Mouse (Mus musculus): Measurements from ENCODE around the gene Atrnl1. TPM values are rescaled to one million over a fixed set of nuclear protein-coding genes. Genes with fewer than 3 reads are reported as not detected.

The Atrnl1 gene
- polyA plus RNA-seq, 1 experiment from 2014 or later = 27.9 TPM

DNA sequence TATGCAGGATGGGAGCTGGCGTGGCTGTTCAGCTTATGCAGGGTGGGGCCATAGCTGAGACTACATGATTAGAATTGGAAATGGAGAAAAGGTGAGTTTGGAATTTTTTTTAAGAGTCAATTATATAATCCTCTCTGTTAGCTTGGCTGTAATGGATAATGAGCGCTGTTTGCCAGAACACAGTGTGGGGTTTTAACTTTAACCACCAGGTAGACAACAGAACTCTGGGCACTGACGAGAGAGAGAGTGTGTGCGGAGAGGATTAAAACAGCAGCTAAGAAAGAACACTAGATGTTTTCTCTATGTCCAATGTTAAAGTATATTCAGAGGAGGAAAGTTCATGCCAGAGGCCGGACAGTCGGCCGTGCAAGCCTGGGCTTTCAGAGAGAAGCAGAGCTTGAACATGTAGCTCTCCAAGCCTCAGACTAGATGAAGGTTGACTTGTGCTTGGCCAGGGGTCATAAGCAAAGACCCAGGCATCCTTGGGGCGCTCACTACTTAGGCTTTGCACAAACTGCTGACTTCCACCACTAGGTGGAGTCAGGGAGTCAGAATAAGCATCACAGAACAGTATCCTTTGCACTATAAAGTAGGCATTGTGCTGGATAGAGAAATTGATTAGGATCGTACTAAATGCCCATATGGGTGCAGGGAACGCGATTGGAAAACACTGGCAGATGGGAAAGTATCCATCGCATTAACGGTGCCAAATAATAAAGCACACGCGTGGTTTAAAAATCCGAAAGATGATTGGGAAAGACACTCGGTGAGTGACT lies 205.6 kb downstream of the Atrnl1 start:
- DNase-seq (ENCODE audit: low read depth, low spot score) = no peak

DNA sequence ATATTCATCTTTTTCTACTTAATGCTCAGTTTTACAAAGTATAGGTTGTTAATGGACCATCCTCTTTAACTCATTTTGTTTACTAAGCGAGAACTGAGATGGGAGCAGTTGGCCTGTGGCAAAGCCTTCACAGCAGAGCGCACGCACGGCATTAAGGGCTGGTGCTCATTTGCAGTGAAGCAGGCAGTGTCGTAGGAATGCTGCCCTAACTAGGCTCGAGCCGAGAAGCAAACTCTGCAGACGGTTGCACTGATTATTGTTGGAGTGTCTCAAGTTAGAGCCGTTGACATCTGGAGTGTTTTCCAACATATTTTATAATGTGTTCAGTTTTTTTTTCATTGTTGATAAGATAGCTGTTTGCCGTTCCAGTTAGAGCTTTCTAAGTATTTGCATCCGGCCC lies 206.9 kb downstream of the Atrnl1 start:
- ATAC-seq (no peak), DNase-seq (ENCODE audit: low read depth, low spot score) (no peak)
- in situ Hi-C loops (cut with MboI; ENCODE audit: low pct_unique_long_range_greater_than_20kb) = loop anchor here (10.0 kb wide), 3 partner anchors 647 to 807 kb away; no protein-coding TSS in a partner anchor
- H3K27me3 ChIP-seq = no peaks in the 10 kb centered on the region
- POLR2A ChIA-PET = no interaction called here
- no peak for TF ChIP-seq CTCF (IDR thresholded peaks at IDR 0.05)
- CTCF ChIA-PET = interaction anchor here (0.9 kb wide), 1 partner anchor 7 kb away, joined by 3 read pairs; no protein-coding TSS in a partner anchor

More for the DNA sequence above, 205.6 kb downstream of the Atrnl1 start:
- POLR2A ChIA-PET = no interaction called here
- H3K27me3 ChIP-seq = no peaks in the 10 kb centered on the region
- in situ Hi-C loops (cut with MboI; ENCODE audit: low pct_unique_long_range_greater_than_20kb) = loop anchor here (10.0 kb wide), 3 partner anchors 648 to 808 kb away; no protein-coding TSS in a partner anchor
- CTCF ChIA-PET = interaction anchor here (0.9 to 1.9 kb wide), 9 partner anchors 9 to 742 kb away, joined by 3 to 10 read pairs (median 3); no protein-coding TSS in a partner anchor
- ATAC-seq = no peak
- peak; percentile 76 for TF ChIP-seq CTCF (IDR thresholded peaks at IDR 0.05)

DNA sequence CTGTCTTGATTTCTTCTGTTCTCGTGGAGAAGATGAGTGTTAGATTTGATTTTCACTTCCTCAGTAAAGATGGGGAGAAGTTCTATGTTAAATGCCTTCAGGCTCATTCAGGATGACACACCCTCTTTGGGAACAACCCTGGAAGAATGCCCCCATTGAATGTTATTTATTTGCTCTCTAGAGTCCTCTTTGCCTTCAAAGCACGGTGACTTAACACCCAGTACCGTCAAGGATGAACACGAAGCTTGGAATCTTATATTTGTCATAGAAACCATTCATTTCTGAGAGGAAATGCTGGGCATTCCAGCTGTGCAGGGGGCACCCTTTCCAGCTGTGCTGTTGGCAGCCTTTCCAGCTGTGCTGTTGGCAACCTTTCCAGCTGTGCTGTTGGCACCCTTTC lies 212.6 kb downstream of the Atrnl1 start:
- TF ChIP-seq CTCF (IDR thresholded peaks at IDR 0.05) = no peak
- DNase-seq (ENCODE audit: low read depth, low spot score) (no peak), ATAC-seq (no peak)
- ChIA-PET CTCF (interaction anchor here (0.8 to 1.7 kb wide), 3 partner anchors 8 to 25 kb away, joined by 3 to 4 read pairs (median 3); no protein-coding TSS in a partner anchor), POLR2A (no interaction called here)
- H3K27me3 ChIP-seq = no peaks in the 10 kb centered on the region
- in situ Hi-C loops (cut with MboI; ENCODE audit: low pct_unique_long_range_greater_than_20kb) = no loop called here

DNA sequence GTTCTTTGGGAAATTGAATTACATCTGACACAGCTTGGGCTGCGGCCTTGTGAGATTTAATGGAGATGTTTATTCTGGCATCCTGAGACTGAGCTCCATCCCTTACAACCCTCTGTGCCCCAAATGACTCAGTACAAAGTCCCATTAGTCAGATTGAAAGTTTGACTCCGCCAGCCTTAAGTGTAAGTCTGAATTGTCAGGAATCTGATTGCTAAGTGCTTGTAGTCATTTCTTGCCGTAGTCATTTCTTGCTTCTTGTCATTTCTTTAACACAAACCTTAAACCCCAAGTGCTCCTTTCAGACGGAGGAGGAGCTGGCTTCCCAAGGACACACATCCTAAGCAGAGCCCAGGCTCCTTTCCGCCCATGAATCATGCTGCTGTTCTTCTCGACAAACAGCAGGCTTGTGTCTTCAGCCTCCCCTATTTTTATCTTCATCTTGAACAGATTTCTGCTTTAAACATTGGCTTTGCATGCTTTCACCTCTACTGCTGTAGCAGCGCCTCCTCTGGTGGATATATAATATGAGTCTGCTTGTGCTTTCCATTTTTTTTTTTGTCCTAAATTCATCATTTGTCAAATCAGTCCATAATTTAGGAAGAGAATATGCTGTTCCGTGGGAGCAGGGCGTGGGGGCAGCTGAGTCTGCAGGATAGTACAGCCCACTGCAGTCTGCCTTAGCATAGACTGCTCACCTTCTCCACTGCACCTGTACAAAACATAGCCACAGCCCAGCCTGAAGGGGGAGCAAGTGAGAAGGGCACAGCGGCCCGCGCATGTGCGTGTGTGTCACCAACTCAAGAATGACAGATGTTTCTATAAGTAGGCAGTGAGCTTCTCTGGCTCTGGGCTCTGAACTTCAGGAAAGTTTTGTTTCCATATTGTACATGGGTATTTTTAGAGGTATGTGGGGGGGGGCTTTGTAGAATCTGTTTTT lies 214.7 kb downstream of the Atrnl1 start:
- in situ Hi-C loops (cut with MboI; ENCODE audit: low pct_unique_long_range_greater_than_20kb) = no loop called here
- ChIA-PET POLR2A (interaction anchor here (0.7 to 0.9 kb wide), 2 partner anchors 8 to 62 kb away, joined by 3 read pairs; no protein-coding TSS in a partner anchor), CTCF (interaction anchor here (1.3 kb wide), 1 partner anchor 8 kb away, joined by 3 read pairs; no protein-coding TSS in a partner anchor)
- no peaks in the 10 kb centered on the region for H3K27me3 ChIP-seq
- no peak for TF ChIP-seq CTCF (IDR thresholded peaks at IDR 0.05)
- no peak for DNase-seq (ENCODE audit: low read depth, low spot score)
- no peak for ATAC-seq

DNA sequence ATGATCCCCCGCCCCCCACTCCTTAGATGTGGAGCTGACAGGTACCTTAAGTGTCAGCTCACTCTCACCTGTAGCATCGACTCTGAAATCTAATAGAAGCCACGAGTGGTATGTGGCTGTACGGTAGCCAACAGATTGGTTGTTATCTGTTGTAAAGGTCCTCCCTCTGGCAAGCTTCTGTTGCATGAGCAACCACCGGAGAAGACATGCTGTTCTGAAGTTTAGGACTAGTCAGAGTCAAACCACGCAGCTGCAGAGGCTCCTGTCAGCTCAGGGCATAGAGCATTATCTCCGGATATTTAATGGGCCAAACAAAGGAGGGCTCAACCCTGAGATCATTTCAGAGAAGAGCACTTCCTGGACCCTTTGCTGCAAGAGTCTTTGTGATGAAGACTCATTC lies 222.2 kb downstream of the Atrnl1 start:
- in situ Hi-C loops (cut with MboI; ENCODE audit: low pct_unique_long_range_greater_than_20kb) = no loop called here
- POLR2A ChIA-PET = interaction anchor here (0.9 kb wide), 1 partner anchor 8 kb away, joined by 3 read pairs; no protein-coding TSS in a partner anchor
- H3K27me3 ChIP-seq = no peaks in the 10 kb centered on the region
- CTCF ChIA-PET = interaction anchor here (0.7 to 2.5 kb wide), 4 partner anchors 9 to 87 kb away, joined by 3 to 10 read pairs (median 4); no protein-coding TSS in a partner anchor
- no peak for ATAC-seq
- TF ChIP-seq CTCF (IDR thresholded peaks at IDR 0.05) = no peak
- DNase-seq (ENCODE audit: low read depth, low spot score) = no peak

DNA sequence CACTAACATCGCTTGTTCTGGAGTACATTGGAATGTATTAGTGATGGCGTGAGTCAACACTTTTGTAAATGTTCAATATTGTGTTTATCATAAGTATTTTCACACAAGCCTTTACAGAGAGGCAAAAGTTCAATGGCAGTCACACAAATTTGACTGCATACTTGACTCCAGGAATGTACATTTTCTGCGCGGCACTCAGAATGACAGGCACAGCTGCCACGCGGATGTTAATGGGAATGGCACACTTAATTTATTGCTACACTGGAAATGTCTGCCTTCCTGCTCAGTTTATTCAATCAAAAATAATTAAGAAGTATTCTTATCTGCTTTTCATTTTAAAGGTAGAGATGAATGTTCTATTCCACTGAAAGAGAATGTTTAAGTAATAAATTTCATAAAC lies 227.0 kb downstream of the Atrnl1 start:
- H3K27me3 ChIP-seq = no peaks in the 10 kb centered on the region
- ATAC-seq = no peak
- POLR2A ChIA-PET = no interaction called here
- in situ Hi-C loops (cut with MboI; ENCODE audit: low pct_unique_long_range_greater_than_20kb) = no loop called here
- CTCF ChIA-PET = no interaction called here
- DNase-seq (ENCODE audit: low read depth, low spot score) = no peak
- TF ChIP-seq CTCF (IDR thresholded peaks at IDR 0.05) = no peak

DNA sequence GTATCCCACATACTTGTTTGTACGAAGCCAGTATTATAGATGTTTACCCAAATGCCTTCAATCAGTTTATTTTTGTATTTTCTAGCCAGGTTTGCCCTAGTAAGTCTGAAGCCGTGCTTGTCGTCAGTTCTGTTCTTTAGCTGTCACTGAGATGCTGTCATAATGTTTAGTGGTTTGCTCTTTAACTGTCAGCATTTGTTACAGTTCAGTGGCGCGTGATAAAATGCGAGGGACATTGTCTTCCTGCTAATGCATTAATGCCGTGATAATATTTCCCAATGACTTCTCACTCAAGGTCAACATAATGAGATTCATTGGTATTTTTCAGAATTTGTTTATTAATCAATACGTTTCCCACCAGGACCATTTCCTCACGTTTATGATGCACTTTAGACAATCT lies 227.7 kb downstream of the Atrnl1 start:
- no peaks in the 10 kb centered on the region for H3K27me3 ChIP-seq
- CTCF ChIA-PET = no interaction called here
- ATAC-seq (no peak), DNase-seq (ENCODE audit: low read depth, low spot score) (no peak)
- no peak for TF ChIP-seq CTCF (IDR thresholded peaks at IDR 0.05)
- POLR2A ChIA-PET = no interaction called here
- in situ Hi-C loops (cut with MboI; ENCODE audit: low pct_unique_long_range_greater_than_20kb) = no loop called here

DNA sequence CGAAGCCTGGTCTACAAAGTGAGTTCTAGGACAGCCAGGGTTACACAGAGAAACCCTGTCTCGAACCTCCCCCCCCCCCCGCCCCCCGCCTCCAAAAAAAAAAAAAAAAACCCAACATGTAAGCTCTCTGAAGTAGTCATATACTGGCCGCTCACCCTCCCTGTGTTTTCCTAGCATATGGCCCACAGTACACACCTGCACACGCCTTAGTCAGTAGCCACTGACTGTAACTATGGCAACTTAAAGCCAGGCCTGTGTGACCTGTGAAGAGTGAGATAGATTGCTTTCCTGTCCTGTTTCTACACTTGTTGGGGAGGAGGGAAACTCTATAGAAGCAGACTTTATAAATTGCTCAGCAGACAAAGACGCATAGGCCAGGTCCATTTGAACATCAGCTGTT lies 239.1 kb downstream of the Atrnl1 start:
- no peaks in the 10 kb centered on the region for H3K27me3 ChIP-seq
- POLR2A ChIA-PET = no interaction called here
- CTCF ChIA-PET = interaction anchor here (1.0 kb wide), 1 partner anchor 34 kb away, joined by 3 read pairs; no protein-coding TSS in a partner anchor
- TF ChIP-seq CTCF (IDR thresholded peaks at IDR 0.05) = no peak
- no peak for ATAC-seq
- in situ Hi-C loops (cut with MboI; ENCODE audit: low pct_unique_long_range_greater_than_20kb) = no loop called here
- DNase-seq (ENCODE audit: low read depth, low spot score) = no peak

DNA sequence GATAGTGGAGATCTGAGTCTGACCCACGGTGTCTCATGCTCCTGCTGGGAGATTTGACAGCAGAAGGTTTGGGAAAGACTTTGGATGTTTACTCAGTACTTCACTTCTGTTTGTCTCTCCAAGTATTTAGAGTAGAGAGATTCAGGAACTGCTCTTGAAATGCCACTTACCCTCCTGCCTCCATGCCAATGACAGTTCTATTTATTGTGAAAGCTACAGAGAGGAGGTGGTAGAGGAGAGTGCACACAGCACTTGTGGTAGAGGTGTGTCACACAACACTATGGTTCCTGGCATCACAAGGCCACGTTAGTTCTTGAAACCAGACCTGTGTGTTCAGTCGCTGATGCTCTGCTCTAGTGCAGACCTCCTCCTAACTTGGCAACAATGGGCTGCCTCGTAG lies 257.5 kb downstream of the Atrnl1 start:
- TF ChIP-seq CTCF (IDR thresholded peaks at IDR 0.05) = no peak
- H3K27me3 ChIP-seq = no peaks in the 10 kb centered on the region
- DNase-seq (ENCODE audit: low read depth, low spot score) (no peak), ATAC-seq (no peak)
- ChIA-PET POLR2A (no interaction called here), CTCF (interaction anchor here (1.3 kb wide), 1 partner anchor 12 kb away, joined by 4 read pairs; no protein-coding TSS in a partner anchor)
- in situ Hi-C loops (cut with MboI; ENCODE audit: low pct_unique_long_range_greater_than_20kb) = no loop called here

DNA sequence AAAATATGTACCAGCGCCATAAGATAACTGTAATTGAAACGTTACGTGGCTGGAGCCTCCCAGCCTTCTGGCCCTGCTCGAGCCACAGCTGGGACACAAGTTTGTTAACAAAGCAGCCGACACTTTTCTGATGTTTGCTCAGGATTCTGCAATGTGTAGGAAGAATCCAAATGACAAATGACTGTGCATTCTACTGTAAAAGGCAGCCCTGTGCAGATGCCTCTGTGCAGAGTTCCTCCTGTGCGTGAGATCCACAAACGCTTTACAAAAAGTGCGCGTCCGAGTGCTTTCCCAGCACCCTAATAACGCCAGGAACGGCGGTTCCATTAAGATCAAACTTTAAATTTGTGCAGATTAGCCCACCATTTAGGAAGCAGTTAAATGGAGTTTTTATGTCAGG lies 260.0 kb downstream of the Atrnl1 start:
- ATAC-seq (no peak), DNase-seq (ENCODE audit: low read depth, low spot score) (no peak)
- no peak for TF ChIP-seq CTCF (IDR thresholded peaks at IDR 0.05)
- no peaks in the 10 kb centered on the region for H3K27me3 ChIP-seq
- CTCF ChIA-PET = no interaction called here
- POLR2A ChIA-PET = no interaction called here
- in situ Hi-C loops (cut with MboI; ENCODE audit: low pct_unique_long_range_greater_than_20kb) = no loop called here

Measured in Patski (cell line).